ENCODE assay signal across 23 mouse cellular contexts in the genomic region with DNA sequence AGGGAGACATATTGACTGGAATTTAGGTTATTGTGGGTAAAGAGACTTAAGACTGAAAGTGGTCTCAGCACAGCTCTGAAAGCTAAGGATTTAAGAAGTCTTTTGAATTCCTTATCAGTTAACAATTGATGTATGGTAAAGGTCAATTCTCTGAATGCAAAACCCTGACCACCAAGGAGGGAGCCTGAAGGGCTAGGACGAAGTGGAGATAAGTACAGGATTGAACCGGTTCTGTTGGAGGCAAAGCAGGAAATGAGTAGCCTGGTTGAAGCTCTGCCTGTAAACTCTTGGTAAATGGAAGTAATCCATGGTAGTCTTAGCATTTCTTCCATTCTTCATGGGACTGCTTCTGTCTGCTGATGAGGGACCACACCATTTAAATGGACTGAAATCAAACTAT. TPM values are rescaled to one million over a fixed set of nuclear protein-coding genes. Genes with fewer than 3 reads are reported as not detected.
DNase-seq lines count a peak whose midpoint lies in the region; ATAC-seq and TF ChIP-seq lines count a peak whose summit lies in the region.
"Had no signal": no experiment of that assay in that cellular context is flagged by ENCODE, and none has a peak within 500 bp of the region (broad histone marks: within the 10 kb centered on the region; RNA-seq: fewer than 3 reads in every experiment).

No protein-coding gene starts in this region.

- DNase-seq in stomach, postnatal 0 days (ENCODE audit: low spot score) = no peak
- no peak for DNase-seq in gastrocnemius, adult 18-20 months (ENCODE audit: low spot score)
- DNase-seq in left cerebral cortex, postnatal 25 days (ENCODE audit: low spot score in 2 of 2) = no peak
- DNase-seq: adrenal gland, adult 2 months; adrenal gland, postnatal 36 days; cerebellum, adult 2 months; cerebellum, postnatal 10 days; gastrocnemius, postnatal 25 days; heart, postnatal 10 days; heart, postnatal 4 days had no signal

- TF ChIP-seq POLR2A in ES-Bruce4 (IDR thresholded peaks at IDR 0.05; ENCODE audit: insufficient read depth, low read length) (no peak), myocyte (IDR thresholded peaks at IDR 0.05; ENCODE audit: insufficient read length, low read depth) (no peak)

- 25% methylated on average over 2 of the region's 2 CpGs for WGBS in intestine, postnatal 0 days
- WGBS in intestine, embryonic 15.5 days = 48% methylated on average over 2 of the region's 2 CpGs
- 39% methylated on average over 2 of the region's 2 CpGs for WGBS in stomach, postnatal 0 days
- WGBS in forebrain, embryonic 13.5 days = 32% methylated on average over 2 of the region's 2 CpGs

- H3K4me1 ChIP-seq in intestine, postnatal 0 days (replicated peaks; ENCODE audit: control insufficient read depth, insufficient read depth, low read length) = no peaks in the 10 kb centered on the region; the same call in 1 of the 2 replicates
- 0 out of 2 replicates have a peak, but pooled peaks cover 3% of the 10 kb centered on the region for H3K4me1 ChIP-seq in intestine, embryonic 15.5 days (replicated peaks)
- H3K4me1 ChIP-seq in ES-Bruce4 (ENCODE audit: control insufficient read depth, insufficient read depth, low read length) = no peaks in the 10 kb centered on the region
- H3K4me1 ChIP-seq in stomach, postnatal 0 days (replicated peaks; ENCODE audit: control insufficient read depth, insufficient read depth) = 0 out of 2 replicates have a peak, but pooled peaks cover 6% of the 10 kb centered on the region
- H3K4me1 ChIP-seq in forebrain, embryonic 13.5 days = no peaks in the 10 kb centered on the region
- H3K4me1 ChIP-seq: forebrain, embryonic 10.5 days; forebrain, embryonic 15.5 days; hindbrain, embryonic 12.5 days had no signal

- H3K36me3 ChIP-seq in intestine, postnatal 0 days (ENCODE audit: control insufficient read depth, insufficient read depth) = no peaks in the 10 kb centered on the region
- H3K36me3 ChIP-seq in intestine, embryonic 15.5 days = no peaks in the 10 kb centered on the region
- H3K36me3 ChIP-seq in ES-Bruce4 (ENCODE audit: control insufficient read depth, insufficient read depth, low read length, poor library complexity, severe bottlenecking) (no peaks in the 10 kb centered on the region), myocyte (ENCODE audit: control insufficient read depth, insufficient read depth) (no peaks in the 10 kb centered on the region)
- no peaks in the 10 kb centered on the region for H3K36me3 ChIP-seq in stomach, postnatal 0 days (ENCODE audit: control insufficient read depth, insufficient read depth, low read length)
- H3K36me3 ChIP-seq in forebrain, embryonic 13.5 days (ENCODE audit: poor library complexity, severe bottlenecking) = no peaks in the 10 kb centered on the region
- H3K36me3 ChIP-seq: embryonic facial prominence, embryonic 10.5 days; forebrain, embryonic 10.5 days; forebrain, embryonic 15.5 days; heart, embryonic 13.5 days; hindbrain, embryonic 12.5 days had no signal

- intact Hi-C loops in left cerebral cortex, postnatal 25 days (cut with DNase I) = no loop called here

- no peaks in the 10 kb centered on the region for H3K79me2 ChIP-seq in myocyte (ENCODE audit: control insufficient read depth, insufficient read depth)

- no peaks in the 10 kb centered on the region for H3K27me3 ChIP-seq in intestine, postnatal 0 days (replicated peaks; ENCODE audit: control insufficient read depth, insufficient read depth, low read length)
- H3K27me3 ChIP-seq in intestine, embryonic 15.5 days (replicated peaks) = no peaks in the 10 kb centered on the region
- H3K27me3 ChIP-seq in ES-Bruce4 (ENCODE audit: control insufficient read depth, insufficient read depth, low read length, poor library complexity, severe bottlenecking) (no peaks in the 10 kb centered on the region), myocyte (ENCODE audit: control insufficient read depth, insufficient read depth, insufficient read length) (no peaks in the 10 kb centered on the region)
- H3K27me3 ChIP-seq in stomach, postnatal 0 days (ENCODE audit: control insufficient read depth, insufficient read depth, low read length) = no peaks in the 10 kb centered on the region
- H3K27me3 ChIP-seq in forebrain, embryonic 13.5 days = no peaks in the 10 kb centered on the region
- H3K27me3 ChIP-seq: forebrain, embryonic 15.5 days; heart, embryonic 13.5 days; hindbrain, embryonic 12.5 days; Patski had no signal

- ATAC-seq in intestine, postnatal 0 days = no peak
- ATAC-seq in intestine, embryonic 15.5 days = no peak
- peak; percentile 51 for ATAC-seq in stomach, postnatal 0 days (ENCODE audit: low FRiP score, low TSS enrichment)
- no peak for ATAC-seq in forebrain, embryonic 13.5 days
- ATAC-seq: forebrain, embryonic 15.5 days; hindbrain, postnatal 0 days had no signal

- no peak overlapping the region for H3K4me3 ChIP-seq in intestine, postnatal 0 days (ENCODE audit: low read depth, low read length)
- no peak overlapping the region for H3K4me3 ChIP-seq in intestine, embryonic 15.5 days (replicated peaks)
- no peak overlapping the region for H3K4me3 ChIP-seq in ES-Bruce4 (ENCODE audit: low read depth, low read length)
- no peak overlapping the region for H3K4me3 ChIP-seq in myocyte
- H3K4me3 ChIP-seq in stomach, postnatal 0 days (ENCODE audit: low read depth, low read length) = no peak overlapping the region
- no peak overlapping the region for H3K4me3 ChIP-seq in forebrain, embryonic 13.5 days
- H3K4me3 ChIP-seq: embryonic facial prominence, embryonic 10.5 days; erythroblast, embryonic 14.5 days; forebrain, embryonic 10.5 days; forebrain, embryonic 15.5 days; heart, embryonic 13.5 days; hindbrain, embryonic 12.5 days had no signal

- H3K9ac ChIP-seq in intestine, postnatal 0 days (ENCODE audit: low read depth, low read length) = no peak overlapping the region
- H3K9ac ChIP-seq in intestine, embryonic 15.5 days = no peak overlapping the region
- H3K9ac ChIP-seq in ES-Bruce4 (ENCODE audit: low read depth, poor library complexity, severe bottlenecking) = no peak overlapping the region
- H3K9ac ChIP-seq in stomach, postnatal 0 days (ENCODE audit: low read length) = no peak overlapping the region
- no peak overlapping the region for H3K9ac ChIP-seq in forebrain, embryonic 13.5 days
- H3K9ac ChIP-seq: forebrain, embryonic 15.5 days; heart, embryonic 13.5 days; hindbrain, embryonic 12.5 days had no signal

- no peak overlapping the region for H3K4me2 ChIP-seq in intestine, postnatal 0 days (replicated peaks; ENCODE audit: low read depth)
- H3K4me2 ChIP-seq in intestine, embryonic 15.5 days (replicated peaks) = no peak overlapping the region
- peak overlapping the region; percentile 95 for H3K4me2 ChIP-seq in myocyte (ENCODE audit: low read depth)
- H3K4me2 ChIP-seq in stomach, postnatal 0 days (replicated peaks; ENCODE audit: low read depth) = no peak overlapping the region
- H3K4me2 ChIP-seq in forebrain, embryonic 13.5 days = no peak overlapping the region
- H3K4me2 ChIP-seq: forebrain, embryonic 15.5 days; heart, embryonic 13.5 days; hindbrain, embryonic 12.5 days had no signal

- no peaks in the 10 kb centered on the region for H3K9me3 ChIP-seq in intestine, postnatal 0 days (ENCODE audit: control insufficient read depth)
- no peaks in the 10 kb centered on the region for H3K9me3 ChIP-seq in intestine, embryonic 15.5 days
- no peaks in the 10 kb centered on the region for H3K9me3 ChIP-seq in ES-Bruce4 (replicated peaks; ENCODE audit: control insufficient read depth, insufficient read depth, low read length, poor library complexity, severe bottlenecking)
- no peaks in the 10 kb centered on the region for H3K9me3 ChIP-seq in stomach, postnatal 0 days (ENCODE audit: control insufficient read depth, low read length)
- H3K9me3 ChIP-seq in forebrain, embryonic 13.5 days (replicated peaks) = no peaks in the 10 kb centered on the region
- H3K9me3 ChIP-seq: embryonic facial prominence, embryonic 10.5 days; forebrain, embryonic 10.5 days; forebrain, embryonic 15.5 days; heart, embryonic 13.5 days; hindbrain, embryonic 12.5 days had no signal

- TF ChIP-seq EP300 in ES-Bruce4 (IDR thresholded peaks at IDR 0.05; ENCODE audit: insufficient read depth, low read depth, low read length) = no peak
- no peak for TF ChIP-seq EP300 in stomach, postnatal 0 days (optimal IDR thresholded peaks at IDR 0.05)

- 0 out of 2 replicates have a peak overlapping the region, but pooled peaks have one; percentile 5 for H3K27ac ChIP-seq in intestine, postnatal 0 days (ENCODE audit: low read depth, low read length)
- no peak overlapping the region for H3K27ac ChIP-seq in intestine, embryonic 15.5 days
- peak overlapping the region; percentile 73 for H3K27ac ChIP-seq in ES-Bruce4 (ENCODE audit: insufficient read depth, low read length)
- H3K27ac ChIP-seq in stomach, postnatal 0 days (replicated peaks) = peak overlapping the region; percentile 20; the same call in 1 of the 2 replicates
- H3K27ac ChIP-seq in forebrain, embryonic 13.5 days = no peak overlapping the region
- H3K27ac ChIP-seq: embryonic facial prominence, embryonic 10.5 days; forebrain, embryonic 10.5 days; forebrain, embryonic 15.5 days; hindbrain, embryonic 12.5 days; hindbrain, postnatal 0 days had no signal

- no peak overlapping the region for H3ac ChIP-seq in myocyte (ENCODE audit: control insufficient read depth, insufficient read length)

- TF ChIP-seq CTCF in intestine, postnatal 0 days (IDR thresholded peaks at IDR 0.05; ENCODE audit: low read depth) = no peak
- TF ChIP-seq CTCF in ES-Bruce4 (IDR thresholded peaks at IDR 0.05; ENCODE audit: low read depth, low read length) = no peak
- TF ChIP-seq CTCF in stomach, postnatal 0 days (IDR thresholded peaks at IDR 0.05; ENCODE audit: low read depth) = no peak

TF ChIP-seq in myocyte, 11 proteins besides CTCF, POLR2A, EP300 and RAD21 (continues in another document):
- TF ChIP-seq MAX (IDR thresholded peaks at IDR 0.05; ENCODE audit: low read depth) (no peak), TCF3 (IDR thresholded peaks at IDR 0.05; ENCODE audit: insufficient read length, low read depth) (no peak), REST (IDR thresholded peaks at IDR 0.05; ENCODE audit: insufficient read depth, insufficient read length) (no peak), MYOD1 (IDR thresholded peaks at IDR 0.05; ENCODE audit: control insufficient read depth in 1 of 3, insufficient read length in 2 of 3, low read depth in 2 of 3) (no peak), MYOG (IDR thresholded peaks at IDR 0.05; ENCODE audit: control insufficient read depth in 1 of 3, insufficient read depth in 1 of 3, insufficient read length in 2 of 3, low read depth in 2 of 3) (no peak), CEBPB (IDR thresholded peaks at IDR 0.05; ENCODE audit: insufficient read depth, poor library complexity, severe bottlenecking) (no peak)

RNA-seq across cellular contexts. Expression of a gene that starts 17.5 kb away (rescaled TPM):
- polyA plus RNA-seq in intestine, postnatal 0 days (2015; fragmentation: Nextera tagmentation; extraction: Ambion mirVana) = 64.4 and 65.3 TPM in 2 replicates
- polyA plus RNA-seq in intestine, embryonic 15.5 days (2015; fragmentation: Nextera tagmentation; extraction: Ambion mirVana) = 72.3 and 79.5 TPM in 2 replicates
- polyA plus RNA-seq in ES-Bruce4 (2011; ENCODE audit: insufficient read depth, insufficient read length, low read depth, missing spikeins) (80.3 and 84.0 TPM in 2 replicates), myocyte (2012; fragmentation: generic; extraction: Trizol) (21.2 TPM)
- polyA plus RNA-seq in stomach, postnatal 0 days (2015; fragmentation: Nextera tagmentation; extraction: Ambion mirVana) = 116 and 127 TPM in 2 replicates
- 10 to 100 TPM; 23.4 to 34.7 TPM for total RNA-seq in gastrocnemius, adult 18-20 months (2021)
- polyA plus RNA-seq in forebrain, embryonic 13.5 days (2015; fragmentation: Nextera tagmentation; extraction: Ambion mirVana) = 61.4 and 63.5 TPM in 2 replicates
- 10 to 100 TPM; 54.5 to 58.2 TPM for total RNA-seq in left cerebral cortex, postnatal 25 days (2021)

Comparison
In these comparisons a context has a peak if more than half of its experiments do, and no peak if none do; other contexts are left out.
1. H3K27ac ChIP-seq: peak in intestine, postnatal 0 days (single experiment), ES-Bruce4 (single experiment) and stomach, postnatal 0 days (single experiment); none in intestine, embryonic 15.5 days (single experiment) and forebrain, embryonic 13.5 days (single experiment).